Mouse (Mus musculus) heart, adult 2 months (tissue): Measurements from ENCODE around the gene Lrrfip1.

ENCODE experiments used
- CTCF ChIP-seq: fragments of 200-600 bp; IDR thresholded peaks from 2 replicates; pipeline ENCODE4 v1.8.1; 2022; ENCODE audit warnings: antibody characterized with exemption, mild to moderate bottlenecking, moderate library complexity
- POLR2A ChIP-seq: fragments of 200-500 bp; IDR thresholded peaks from 2 replicates; pipeline ENCODE4 v1.6.1; 2011; ENCODE audit warnings: mild to moderate bottlenecking, low read depth, low read length, control low read depth; ENCODE audit not compliant: insufficient read depth

DNA sequence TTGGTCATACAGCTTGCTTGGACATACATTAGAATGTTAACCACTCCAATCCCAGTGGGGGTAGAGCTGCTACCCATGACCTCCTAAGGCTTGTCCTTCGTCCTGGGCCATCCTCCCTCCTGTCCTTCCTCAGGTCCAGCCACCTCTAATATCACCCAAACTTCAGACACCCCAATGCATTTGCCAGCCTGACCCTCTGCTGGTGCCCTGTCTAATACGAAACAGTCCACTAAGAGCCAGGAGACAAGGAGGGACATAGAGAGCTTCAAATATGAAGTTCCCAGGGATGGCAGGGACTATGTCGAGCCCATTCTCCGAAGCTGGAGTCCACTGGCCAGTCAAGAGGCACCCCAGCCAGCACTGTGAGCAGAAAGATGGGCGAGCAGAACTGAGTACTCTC, 896 bp upstream of the Lrrfip1 start:
- TF ChIP-seq POLR2A (no peak), CTCF (no peak)
